Mouse (Mus musculus) left cerebral cortex, postnatal 25 days (tissue): ENCODE results near the gene Rnf141. TPM values are rescaled to one million over a fixed set of nuclear protein-coding genes. Genes with fewer than 3 reads are reported as not detected.

Source experiments
- DNase-seq, 2 experiments: peaks; one replicate each; pipeline ENCODE4 v3.0.0; 2022; ENCODE audit warnings: low spot score in 2 of 2, mixed read lengths in 1 of 2
- intact Hi-C: fragments of 180-260 bp; cut with DNase I; formaldehyde crosslinking; loops from one replicate; pipeline ENCODE4 v1.15.1; 2025
- total RNA-seq, 2 experiments: library from RNA; stranded (reverse); gene quantifications; 2 replicates each; pipeline ENCODE4 v1.2.3; 2021

The Rnf141 gene
- total RNA-seq, 2 experiments from 2014 or later: 70.9 to 82.1 TPM

- intact Hi-C loops: no loop called here
Observed at GRCm38 (mm10) chr7:110834522-110834921, 9.7 kb downstream of the Rnf141 start.

GRCm38 (mm10) chr7:110834018-110834417 lies 10.2 kb downstream of the Rnf141 start:
- no peak for DNase-seq
- intact Hi-C loops: no loop called here

More at GRCm38 (mm10) chr7:110834522-110834921, 9.7 kb downstream of the Rnf141 start:
- DNase-seq: no peak

- intact Hi-C loops: no loop called here
Observed at GRCm38 (mm10) chr7:110833024-110833423, 11.2 kb downstream of the Rnf141 start.

GRCm38 (mm10) chr7:110823995-110824953 lies 20.0 kb downstream of the Rnf141 start:
- intact Hi-C loops: loop anchor here (1.0 kb wide), 1 partner anchor 18 kb away; no protein-coding TSS in a partner anchor
- DNase-seq: no peak

More at GRCm38 (mm10) chr7:110833024-110833423, 11.2 kb downstream of the Rnf141 start:
- no peak for DNase-seq

- DNase-seq: no peak
- intact Hi-C loops: loop anchor here (1.0 kb wide), 1 partner anchor 19 kb away; no protein-coding TSS in a partner anchor
Observed at GRCm38 (mm10) chr7:110823593-110823992, 20.7 kb downstream of the Rnf141 start.

- intact Hi-C loops: loop anchor here (1.0 kb wide), 1 partner anchor 19 kb away; no protein-coding TSS in a partner anchor
- no peak for DNase-seq
Observed at GRCm38 (mm10) chr7:110823076-110823475, 21.2 kb downstream of the Rnf141 start.

- intact Hi-C loops: no loop called here
- no peak for DNase-seq
Observed at GRCm38 (mm10) chr7:110822055-110822454, 22.2 kb downstream of the Rnf141 start.

- DNase-seq: peak; percentile 47 to 81
- intact Hi-C loops: no loop called here
Observed at GRCm38 (mm10) chr7:110821653-110822052, 22.6 kb downstream of the Rnf141 start.

GRCm38 (mm10) chr7:110821068-110821467 lies 23.2 kb downstream of the Rnf141 start:
- DNase-seq: peak in 1 of 2 experiments; percentile 43
- intact Hi-C loops: no loop called here

GRCm38 (mm10) chr7:110818787-110819350 lies 25.4 kb downstream of the Rnf141 start:
- intact Hi-C loops: no loop called here
- no peak for DNase-seq

- intact Hi-C loops: no loop called here
- DNase-seq: no peak
Observed at GRCm38 (mm10) chr7:110818206-110818605, 26.1 kb downstream of the Rnf141 start.

- intact Hi-C loops: loop anchor here (1.0 kb wide), 2 partner anchors 114 to 199 kb away; no protein-coding TSS in a partner anchor
Observed at GRCm38 (mm10) chr7:110816037-110816436, 28.2 kb downstream of the Rnf141 start.

GRCm38 (mm10) chr7:110813983-110814382 lies 30.3 kb downstream of the Rnf141 start:
- DNase-seq: no peak
- intact Hi-C loops: no loop called here

More at GRCm38 (mm10) chr7:110816037-110816436, 28.2 kb downstream of the Rnf141 start:
- peak; percentile 64 to 75 for DNase-seq

- intact Hi-C loops: no loop called here
- peak in 1 of 2 experiments; percentile 72 for DNase-seq
Observed at GRCm38 (mm10) chr7:110811529-110811928, 32.7 kb downstream of the Rnf141 start.

GRCm38 (mm10) chr7:110810995-110811394 lies 33.3 kb downstream of the Rnf141 start:
- intact Hi-C loops: no loop called here
- DNase-seq: no peak

- intact Hi-C loops: no loop called here
- no peak for DNase-seq
Observed at GRCm38 (mm10) chr7:110809585-110810557, 34.4 kb downstream of the Rnf141 start.

GRCm38 (mm10) chr7:110808962-110809361 lies 35.3 kb downstream of the Rnf141 start:
- DNase-seq: peak in 1 of 2 experiments; percentile 49
- intact Hi-C loops: no loop called here

GRCm38 (mm10) chr7:110807460-110808030 lies 36.7 kb downstream of the Rnf141 start:
- DNase-seq: no peak
- intact Hi-C loops: no loop called here

GRCm38 (mm10) chr7:110804266-110804665 lies 40.0 kb downstream of the Rnf141 start:
- peak; percentile 38 to 60 for DNase-seq
- intact Hi-C loops: loop anchor here (5.0 kb wide), 2 partner anchors 157 to 517 kb away; no protein-coding TSS in a partner anchor
